Mouse (Mus musculus) liver, adult (tissue): ENCODE data around the gene R3hdm2.
A peak's percentile ranks its signal among the peaks of the same experiment; 100 is the strongest.

Experiments
- GATA4 ChIP-seq: IDR thresholded peaks from 2 replicates; pipeline ENCODE4 v1.6.1; 2014; ENCODE audit warnings: mild to moderate bottlenecking, low read length; ENCODE audit not compliant: insufficient replicate concordance

The R3hdm2 gene

GRCm38 (mm10) chr10:127513501-127514091 is 133.5 kb downstream of the R3hdm2 start:
- no peak for TF ChIP-seq GATA4

DNA sequence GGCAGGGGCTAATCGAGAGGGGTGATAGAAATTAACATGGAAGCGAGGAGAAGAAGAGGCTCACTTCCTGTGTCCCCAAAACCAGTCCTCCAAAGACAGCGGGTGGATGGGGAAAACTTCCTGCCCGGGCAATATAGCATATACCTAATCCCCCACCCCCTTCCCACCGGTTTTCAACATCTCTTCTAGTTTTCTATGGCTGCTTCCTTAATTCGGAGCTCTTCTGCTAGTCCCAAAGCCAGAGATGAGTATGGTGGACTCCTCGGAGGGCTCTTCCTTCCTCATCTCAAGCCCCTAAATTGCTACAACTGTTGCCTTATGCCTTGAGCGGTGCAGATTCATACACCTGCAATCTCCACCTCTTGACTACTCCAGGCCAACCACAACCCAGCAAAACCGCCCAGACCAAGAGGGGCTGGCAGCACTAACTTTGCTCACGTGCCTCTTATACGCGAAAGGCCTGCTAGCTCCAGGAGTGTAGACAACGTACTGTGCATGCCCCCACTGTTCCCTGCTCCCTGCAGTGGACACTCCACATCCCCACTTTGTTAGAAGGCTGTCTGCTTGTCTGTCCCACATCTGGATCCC is 134.1 kb downstream of the R3hdm2 start:
- no peak for TF ChIP-seq GATA4

DNA sequence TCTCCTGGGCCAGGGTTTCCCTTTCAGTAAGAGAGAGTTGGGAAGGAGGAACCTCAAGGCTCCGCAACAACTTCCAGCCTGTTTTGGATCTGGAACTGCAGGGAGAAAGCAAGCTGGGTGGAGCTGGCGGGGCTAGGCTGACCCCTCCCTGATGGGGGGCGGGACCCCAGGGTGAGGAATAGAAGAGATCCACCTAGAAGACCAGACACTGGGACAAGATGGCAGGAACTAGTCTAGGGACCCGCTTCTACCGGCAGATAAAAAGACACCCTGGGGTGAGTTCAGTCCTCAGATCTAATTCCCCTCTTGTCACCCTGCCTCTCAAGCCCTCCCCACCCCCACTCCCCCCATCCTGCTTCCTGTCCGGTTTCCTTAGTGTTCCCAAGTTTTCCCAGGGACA is 134.6 kb downstream of the R3hdm2 start, which contains the start of gene Ndufa4l2:
Ndufa4l2 (plus strand) TSS at position 204 of the 400 bp plus-strand sequence.
- no peak for TF ChIP-seq GATA4

- no peak for TF ChIP-seq GATA4
Observed at GRCm38 (mm10) chr10:127515271-127515982, 135.3 kb downstream of the R3hdm2 start.

DNA sequence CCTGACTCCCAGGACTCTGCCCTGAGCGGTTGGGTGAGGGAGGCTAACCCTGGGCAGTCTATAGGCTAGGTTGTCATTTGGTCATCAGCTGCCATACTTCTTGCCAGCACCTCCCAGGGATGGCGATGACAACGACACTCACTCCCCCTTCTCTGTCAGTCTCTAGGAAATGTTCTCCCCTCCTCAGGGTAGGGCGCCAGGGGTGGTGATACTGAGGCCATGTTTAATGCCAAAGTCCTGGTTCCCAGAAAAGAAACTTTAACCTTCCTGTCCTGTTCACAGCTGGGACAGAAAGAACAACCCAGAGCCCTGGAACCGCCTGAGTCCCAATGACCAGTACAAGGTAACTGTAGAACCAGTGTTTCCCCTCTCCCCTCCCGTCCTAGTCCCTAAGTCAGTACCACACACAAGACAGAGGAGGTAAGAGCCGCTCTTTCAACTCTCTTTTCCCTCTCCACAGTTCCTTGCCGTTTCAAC is 135.9 kb downstream of the R3hdm2 start:
- TF ChIP-seq GATA4: no peak

GRCm38 (mm10) chr10:127516576-127517260 is 136.6 kb downstream of the R3hdm2 start:
- no peak for TF ChIP-seq GATA4

DNA sequence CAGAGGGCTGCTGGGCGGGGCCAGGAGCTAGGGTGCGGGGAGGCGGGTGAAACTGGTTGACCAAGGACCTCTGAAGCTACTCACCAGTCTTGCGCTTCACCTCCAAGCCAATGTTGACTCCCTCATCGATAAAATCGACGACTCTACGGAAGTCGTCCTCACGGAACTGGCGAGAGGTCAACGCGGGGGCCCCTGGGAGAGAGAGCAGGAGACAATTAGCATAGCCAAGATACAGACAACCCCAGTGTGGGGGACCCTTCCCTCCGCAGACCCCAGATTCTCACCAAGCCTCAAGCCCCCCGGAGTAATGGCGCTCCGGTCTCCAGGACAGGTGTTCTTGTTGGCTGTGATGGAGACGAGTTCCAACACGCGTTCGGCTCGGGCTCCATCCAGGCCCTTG is 137.8 kb downstream of the R3hdm2 start:
- TF ChIP-seq GATA4: no peak

DNA sequence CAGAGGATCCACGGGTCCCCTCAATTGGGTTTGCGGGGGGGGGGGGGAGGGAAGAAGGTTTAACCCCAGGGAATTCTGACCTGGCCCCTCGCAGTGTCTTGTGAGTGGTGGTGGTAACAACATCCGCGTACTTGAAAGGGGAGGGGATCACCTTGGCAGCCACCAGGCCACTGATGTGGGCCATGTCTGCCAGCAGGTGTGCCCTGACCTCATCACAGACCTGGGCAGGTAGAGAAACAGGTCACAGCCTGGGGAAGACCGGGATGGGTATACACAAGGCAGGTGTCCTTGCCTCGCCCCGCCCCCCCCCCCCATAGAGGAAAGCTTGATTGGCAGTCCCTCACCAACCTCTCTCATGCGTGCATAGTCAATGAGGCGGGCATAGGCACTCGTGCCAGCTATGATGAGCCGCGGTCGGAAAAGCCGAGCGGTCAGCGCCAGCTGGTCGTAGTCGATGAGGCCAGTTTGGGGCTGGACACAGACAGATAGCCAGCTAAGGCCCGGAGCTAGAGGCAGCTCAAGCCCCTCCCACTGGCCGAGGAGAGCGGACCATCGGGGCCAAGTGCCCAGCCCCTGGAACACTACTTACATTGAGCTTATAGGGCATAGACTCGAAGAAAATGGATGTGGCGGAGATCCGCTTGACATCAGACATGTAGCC is 139.0 kb downstream of the R3hdm2 start:
- TF ChIP-seq GATA4: no peak

- TF ChIP-seq GATA4: no peak
Observed at GRCm38 (mm10) chr10:127519903-127520713, 140.0 kb downstream of the R3hdm2 start.

DNA sequence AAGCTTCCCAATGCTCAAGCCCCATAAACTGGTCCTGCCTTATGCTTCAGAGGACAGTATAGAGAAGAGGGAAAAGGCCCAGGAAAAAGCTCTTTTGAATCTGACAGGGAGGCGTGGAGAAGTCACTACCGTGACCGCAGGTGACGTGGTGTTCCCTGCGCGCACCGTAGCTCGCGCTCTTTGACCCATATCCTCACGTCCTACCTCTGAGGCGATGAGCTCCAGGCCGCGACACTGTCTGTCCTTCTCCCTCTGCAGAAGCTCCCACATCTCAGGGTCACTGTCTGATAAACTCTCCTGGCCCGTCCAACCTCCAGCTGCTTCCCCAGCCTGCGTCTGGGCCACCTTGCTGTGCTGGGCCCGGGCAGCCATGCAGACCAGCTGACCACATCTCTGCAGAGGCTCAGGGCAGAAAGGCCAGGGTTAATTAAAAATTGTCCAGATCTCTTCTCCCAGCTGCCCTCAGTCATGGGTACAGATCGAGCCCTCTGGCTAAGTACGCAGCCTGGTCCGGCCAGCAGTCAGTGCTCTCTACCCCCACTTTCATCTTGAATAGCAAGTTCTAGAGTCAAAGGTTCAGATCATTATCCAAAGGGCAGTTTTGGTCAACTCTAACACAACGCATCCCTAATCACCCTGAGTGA is 140.7 kb downstream of the R3hdm2 start:
- peak; percentile 14; the same call in 1 of the 2 replicates for TF ChIP-seq GATA4

- no peak for TF ChIP-seq GATA4
Observed at GRCm38 (mm10) chr10:127521611-127522080, 141.5 kb downstream of the R3hdm2 start.

DNA sequence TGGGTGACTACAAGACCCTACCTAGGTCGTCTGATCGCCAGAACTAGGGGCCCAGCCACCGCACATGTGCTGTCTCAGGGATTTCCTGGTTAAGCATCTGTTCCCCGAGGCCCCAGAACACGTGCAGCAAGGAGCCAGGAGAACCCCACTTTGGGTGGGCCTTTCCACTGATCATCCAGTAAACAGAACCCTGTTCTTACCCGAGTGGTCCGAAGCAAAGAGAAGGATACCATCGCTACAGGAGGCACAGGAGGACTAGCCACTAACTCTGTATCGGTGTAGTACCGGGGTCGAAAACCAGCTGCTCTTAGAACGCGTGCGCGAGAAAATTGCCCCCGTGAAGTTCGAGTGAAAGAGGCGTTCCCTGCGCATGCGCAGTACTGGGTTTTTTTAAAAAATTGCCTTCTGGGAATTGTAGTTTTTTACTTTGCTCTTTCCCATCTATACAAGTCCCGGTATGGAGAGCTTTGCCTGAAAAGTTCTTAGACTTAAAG is 142.0 kb downstream of the R3hdm2 start, which contains the start of gene Shmt2:
Shmt2 (minus strand) TSS at position 357 of the 494 bp plus-strand sequence.
- no peak for TF ChIP-seq GATA4

DNA sequence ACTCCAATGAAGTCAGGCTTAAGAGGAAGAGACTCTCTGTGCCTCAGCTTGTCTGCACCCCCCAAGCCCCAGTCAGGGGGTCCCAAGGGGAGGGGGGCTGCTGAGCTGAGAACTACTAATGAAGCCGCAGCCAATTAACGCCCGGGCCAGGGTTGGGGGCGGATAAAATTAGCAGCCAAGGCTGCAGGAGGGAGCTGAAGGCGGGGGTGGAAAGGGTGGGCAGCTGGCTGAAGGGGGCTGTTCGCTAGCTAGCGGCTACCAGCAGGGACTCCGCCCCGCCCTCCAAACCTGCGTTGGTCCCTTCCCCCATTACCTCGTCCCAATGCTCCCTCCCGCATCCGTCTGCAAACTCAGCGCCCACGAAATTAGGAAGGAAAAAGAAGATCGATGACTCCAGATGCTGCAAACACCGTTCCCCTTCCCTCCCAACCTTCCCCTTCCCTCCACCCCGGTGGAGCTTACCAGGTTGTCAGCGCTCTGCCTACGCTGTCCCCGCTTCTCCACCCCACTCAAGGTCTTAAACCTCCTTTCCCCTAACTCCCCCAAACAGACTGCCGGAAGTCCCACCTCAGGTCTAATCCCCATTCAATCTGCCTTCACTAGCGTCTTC is 144.6 kb downstream of the R3hdm2 start:
- no peak for TF ChIP-seq GATA4
